Comparison of ENCODE assay signal across 22 mouse cellular contexts in genomic region chr14:95591075-95591474, GRCm38 (mm10).
DNase-seq lines count a peak whose midpoint lies in the region; ATAC-seq and TF ChIP-seq lines count a peak whose summit lies in the region.
"Had no signal": no experiment of that assay in that cellular context is flagged by ENCODE, and none has a peak within 500 bp of the region (broad histone marks: within the 10 kb centered on the region; RNA-seq: fewer than 3 reads in every experiment).

No protein-coding gene starts in this region.

- H3K27me3 ChIP-seq in liver, adult 2 months (ENCODE audit: control insufficient read depth, insufficient read depth, low read length) = no peaks in the 10 kb centered on the region
- H3K27me3 ChIP-seq in liver, embryonic 12.5 days (replicated peaks) = no peaks in the 10 kb centered on the region
- H3K27me3 ChIP-seq in intestine, embryonic 16.5 days (replicated peaks; ENCODE audit: control insufficient read depth, insufficient read depth, low read length) = no peaks in the 10 kb centered on the region
- no peaks in the 10 kb centered on the region for H3K27me3 ChIP-seq in stomach, postnatal 0 days (ENCODE audit: control insufficient read depth, insufficient read depth, low read length)
- no peaks in the 10 kb centered on the region for H3K27me3 ChIP-seq in thymus, adult 2 months (ENCODE audit: control insufficient read depth, insufficient read depth, low read length)
- H3K27me3 ChIP-seq: embryonic facial prominence, embryonic 13.5 days; embryonic facial prominence, embryonic 15.5 days; forebrain, embryonic 12.5 days had no signal

- no peak for ATAC-seq in liver, embryonic 12.5 days
- ATAC-seq in intestine, embryonic 16.5 days = peak; percentile 77
- peak; percentile 61; the same call in 1 of the 2 replicates for ATAC-seq in stomach, postnatal 0 days (ENCODE audit: low FRiP score, low TSS enrichment)
- no peak for ATAC-seq in cerebellum, adult (ENCODE audit: insufficient number of reproducible peaks, low FRiP score, low TSS enrichment)
- ATAC-seq: forebrain, embryonic 14.5 days; forebrain, embryonic 16.5 days had no signal

- TF ChIP-seq CTCF in liver, adult 2 months (IDR thresholded peaks at IDR 0.05; ENCODE audit: low read depth, low read length) = no peak
- no peak for TF ChIP-seq CTCF in stomach, postnatal 0 days (IDR thresholded peaks at IDR 0.05; ENCODE audit: low read depth)
- no peak for TF ChIP-seq CTCF in thymus, adult 2 months (IDR thresholded peaks at IDR 0.05; ENCODE audit: borderline replicate concordance, control insufficient read depth, extremely low read depth, insufficient read depth, low read length, poor library complexity)

- TF ChIP-seq POLR2A in liver, adult 2 months (IDR thresholded peaks at IDR 0.05; ENCODE audit: extremely low read depth, insufficient read depth, low read length) = no peak
- no peak for TF ChIP-seq POLR2A in thymus, adult 2 months (IDR thresholded peaks at IDR 0.05; ENCODE audit: control insufficient read depth, extremely low read depth, insufficient read depth, low read length, poor library complexity)

- H3K9me3 ChIP-seq in liver, embryonic 12.5 days (replicated peaks) = no peaks in the 10 kb centered on the region
- no peaks in the 10 kb centered on the region for H3K9me3 ChIP-seq in intestine, embryonic 16.5 days (ENCODE audit: control insufficient read depth, low read length)
- H3K9me3 ChIP-seq in stomach, postnatal 0 days (ENCODE audit: control insufficient read depth, low read length) = no peaks in the 10 kb centered on the region
- H3K9me3 ChIP-seq: embryonic facial prominence, embryonic 13.5 days; embryonic facial prominence, embryonic 15.5 days; forebrain, embryonic 10.5 days; forebrain, embryonic 12.5 days had no signal

- H3K27ac ChIP-seq in liver, adult 2 months (replicated peaks; ENCODE audit: insufficient read depth, low read depth, low read length) = no peak overlapping the region
- no peak overlapping the region for H3K27ac ChIP-seq in liver, embryonic 12.5 days
- no peak overlapping the region for H3K27ac ChIP-seq in intestine, embryonic 16.5 days (ENCODE audit: low read length)
- H3K27ac ChIP-seq in stomach, postnatal 0 days (replicated peaks) = no peak overlapping the region
- no peak overlapping the region for H3K27ac ChIP-seq in thymus, adult 2 months (ENCODE audit: control insufficient read depth, insufficient read depth, low read length)
- H3K27ac ChIP-seq: embryonic facial prominence, embryonic 13.5 days; embryonic facial prominence, embryonic 15.5 days; forebrain, embryonic 10.5 days; forebrain, embryonic 12.5 days had no signal

- no peak overlapping the region for H3K9ac ChIP-seq in liver, adult 2 months (ENCODE audit: low read depth, low read length)
- no peak overlapping the region for H3K9ac ChIP-seq in liver, embryonic 12.5 days
- no peak overlapping the region for H3K9ac ChIP-seq in intestine, embryonic 16.5 days (ENCODE audit: low read depth, low read length)
- H3K9ac ChIP-seq in stomach, postnatal 0 days (ENCODE audit: low read length) = no peak overlapping the region
- H3K9ac ChIP-seq: embryonic facial prominence, embryonic 13.5 days; embryonic facial prominence, embryonic 15.5 days; forebrain, embryonic 12.5 days had no signal

- H3K79me2 ChIP-seq in liver, adult 2 months (ENCODE audit: control insufficient read depth, insufficient read depth, low read length) = no peaks in the 10 kb centered on the region

- DNase-seq in liver, adult 2 months (ENCODE audit: extremely low read depth, low read depth, low spot score) = peak; percentile 28
- no peak for DNase-seq in stomach, postnatal 0 days (ENCODE audit: low spot score)
- DNase-seq in thymus, adult 2 months = no peak
- DNase-seq: adrenal gland, adult 2 months; adrenal gland, postnatal 10 days; adrenal gland, postnatal 25 days; cerebellum, adult 11-12 months; cerebellum, adult 2 months; cerebellum, adult 9-11 months; cerebellum, postnatal 14 days; cerebellum, postnatal 36 days; embryo, embryonic 11 days had no signal

- H3K36me3 ChIP-seq in liver, adult 2 months (ENCODE audit: control insufficient read depth, insufficient read depth, low read length) = no peaks in the 10 kb centered on the region
- no peaks in the 10 kb centered on the region for H3K36me3 ChIP-seq in liver, embryonic 12.5 days
- H3K36me3 ChIP-seq in intestine, embryonic 16.5 days (ENCODE audit: control insufficient read depth, insufficient read depth, low read length) = no peaks in the 10 kb centered on the region
- H3K36me3 ChIP-seq in stomach, postnatal 0 days (ENCODE audit: control insufficient read depth, insufficient read depth, low read length) = no peaks in the 10 kb centered on the region
- H3K36me3 ChIP-seq in thymus, adult 2 months (ENCODE audit: control insufficient read depth, insufficient read depth, low read length) = no peaks in the 10 kb centered on the region
- H3K36me3 ChIP-seq: embryonic facial prominence, embryonic 13.5 days; embryonic facial prominence, embryonic 15.5 days; forebrain, embryonic 10.5 days; forebrain, embryonic 12.5 days had no signal

- 61% methylated on average over 3 of the region's 3 CpGs for WGBS in liver, adult 2 months
- WGBS in liver, embryonic 12.5 days (ENCODE audit: insufficient replicate concordance) = 68% methylated on average over 3 of the region's 3 CpGs
- 63% methylated on average over 3 of the region's 3 CpGs for WGBS in intestine, embryonic 16.5 days
- 68% methylated on average over 3 of the region's 3 CpGs for WGBS in stomach, postnatal 0 days
- WGBS in thymus, adult 2 months = 96% methylated on average over 3 of the region's 3 CpGs

- no peak overlapping the region for H3K4me3 ChIP-seq in liver, adult 2 months (ENCODE audit: insufficient read depth, low read depth, low read length)
- no peak overlapping the region for H3K4me3 ChIP-seq in liver, embryonic 12.5 days
- H3K4me3 ChIP-seq in intestine, embryonic 16.5 days (ENCODE audit: low read length) = no peak overlapping the region
- H3K4me3 ChIP-seq in stomach, postnatal 0 days (ENCODE audit: low read depth, low read length) = no peak overlapping the region
- no peak overlapping the region for H3K4me3 ChIP-seq in thymus, adult 2 months (ENCODE audit: control insufficient read depth, insufficient read depth, low read length)
- H3K4me3 ChIP-seq: embryonic facial prominence, embryonic 13.5 days; embryonic facial prominence, embryonic 15.5 days; erythroblast, embryonic 14.5 days; forebrain, embryonic 10.5 days; forebrain, embryonic 12.5 days had no signal

- H3K4me2 ChIP-seq in liver, embryonic 12.5 days = no peak overlapping the region
- H3K4me2 ChIP-seq in intestine, embryonic 16.5 days (ENCODE audit: low read depth, low read length) = no peak overlapping the region
- H3K4me2 ChIP-seq in stomach, postnatal 0 days (replicated peaks; ENCODE audit: low read depth) = no peak overlapping the region
- H3K4me2 ChIP-seq: embryonic facial prominence, embryonic 13.5 days; embryonic facial prominence, embryonic 15.5 days; forebrain, embryonic 12.5 days had no signal

- no peaks in the 10 kb centered on the region for H3K4me1 ChIP-seq in liver, adult 2 months (ENCODE audit: control insufficient read depth, insufficient read depth, low read length)
- H3K4me1 ChIP-seq in liver, embryonic 12.5 days = no peaks in the 10 kb centered on the region
- no peaks in the 10 kb centered on the region for H3K4me1 ChIP-seq in intestine, embryonic 16.5 days (ENCODE audit: control insufficient read depth, insufficient read depth, low read length)
- H3K4me1 ChIP-seq in stomach, postnatal 0 days (replicated peaks; ENCODE audit: control insufficient read depth, insufficient read depth) = no peaks in the 10 kb centered on the region
- H3K4me1 ChIP-seq in thymus, adult 2 months (replicated peaks; ENCODE audit: control insufficient read depth, insufficient read depth, low read length) = no peaks in the 10 kb centered on the region
- H3K4me1 ChIP-seq: embryonic facial prominence, embryonic 13.5 days; embryonic facial prominence, embryonic 15.5 days; forebrain, embryonic 12.5 days had no signal

- TF ChIP-seq EP300 in stomach, postnatal 0 days (optimal IDR thresholded peaks at IDR 0.05) = no peak

Comparison
In these comparisons a context has a peak if more than half of its experiments do, and no peak if none do; other contexts are left out.
1. ATAC-seq: peak in intestine, embryonic 16.5 days (single experiment) and stomach, postnatal 0 days (single experiment); none in liver, embryonic 12.5 days (single experiment) and cerebellum, adult (single experiment).